Mouse (Mus musculus): ENCODE measurements around the gene Tmem131l. TPM values are rescaled to one million over a fixed set of nuclear protein-coding genes. Genes with fewer than 3 reads are reported as not detected.
"Not testable (repeated sequence)": the region's sequence is repeated elsewhere in the genome, so short reads cannot be mapped to it uniquely, and the experiment has no call there.

The Tmem131l gene
- polyA plus RNA-seq, 1 experiment: 57.5 TPM

DNA sequence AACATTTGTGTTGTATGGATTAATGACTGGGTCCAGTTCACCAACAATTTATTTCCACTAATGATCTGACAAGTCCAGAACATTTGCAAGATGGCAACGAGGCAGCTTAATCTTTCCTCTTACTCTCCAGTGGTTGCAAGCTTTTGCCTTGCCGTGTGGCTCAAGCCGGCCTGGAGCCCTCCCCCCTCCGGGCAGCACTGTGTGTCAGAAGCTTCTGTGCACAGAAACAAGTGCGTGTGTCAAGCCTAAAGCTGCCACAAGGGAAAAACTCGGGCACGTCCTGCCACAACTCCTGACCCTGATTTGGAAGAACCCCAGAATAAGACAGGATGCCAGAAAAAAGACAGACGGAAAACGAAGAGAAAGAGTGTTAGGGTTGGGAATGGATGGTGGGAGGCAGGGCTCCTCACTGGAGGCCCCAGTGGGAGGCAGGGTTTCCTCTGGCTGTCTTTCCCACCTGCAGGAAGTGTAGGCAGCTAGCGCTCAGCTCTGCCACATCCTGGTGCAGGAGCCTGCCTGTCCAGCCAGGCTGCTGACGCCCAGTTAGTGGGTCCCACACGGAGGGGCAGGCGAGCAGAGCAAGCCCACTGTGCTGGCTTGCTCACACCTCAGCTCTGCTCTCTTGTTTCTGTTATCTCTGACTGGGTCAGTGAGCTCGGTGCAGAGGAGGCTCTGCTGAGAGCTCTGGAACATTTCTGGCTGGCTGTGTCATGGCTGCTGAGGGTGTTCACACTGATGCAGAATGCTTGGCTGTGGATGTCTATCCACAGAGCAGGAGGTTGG is 135.6 kb downstream of the Tmem131l start:
- Histone ChIP-seq H3K4me3 (ENCODE audit: insufficient read depth, low read length) (no peak overlapping the region), H3K27ac (ENCODE audit: insufficient read depth, low read depth, low read length) (no peak overlapping the region), H3K4me1 (ENCODE audit: control insufficient read depth, insufficient read depth, low read length) (peaks cover 11% of the 10 kb centered on the region)
- no peak for TF ChIP-seq POLR2A (IDR thresholded peaks at IDR 0.05; ENCODE audit: borderline replicate concordance, low read depth, low read length)
- TF ChIP-seq CTCF (IDR thresholded peaks at IDR 0.05; ENCODE audit: low read depth, low read length): no peak

DNA sequence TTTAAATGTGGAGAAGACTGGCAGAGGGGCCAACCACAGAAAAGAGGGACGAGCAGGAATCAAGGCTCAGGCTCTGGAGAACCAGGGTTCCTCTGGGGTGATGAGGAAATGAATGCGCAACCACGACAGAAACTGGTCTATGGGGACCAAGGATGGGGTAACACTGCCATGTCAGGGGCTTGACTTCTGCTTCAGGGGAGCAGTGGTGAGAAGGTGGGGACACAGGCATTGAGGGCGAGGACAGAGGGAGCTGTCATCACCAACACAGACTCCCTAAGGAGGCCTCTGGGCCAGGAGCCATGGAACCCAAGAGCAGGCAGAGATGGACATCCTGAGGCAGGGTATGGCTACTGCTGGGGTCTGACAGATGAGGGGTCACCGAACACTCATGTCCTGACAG is 137.0 kb downstream of the Tmem131l start:
- no peak overlapping the region for H3K27ac ChIP-seq (ENCODE audit: insufficient read depth, low read depth, low read length)
- TF ChIP-seq POLR2A (IDR thresholded peaks at IDR 0.05; ENCODE audit: borderline replicate concordance, low read depth, low read length) (no peak), CTCF (IDR thresholded peaks at IDR 0.05; ENCODE audit: low read depth, low read length) (no peak)
- no peak overlapping the region for H3K4me3 ChIP-seq (ENCODE audit: insufficient read depth, low read length)
- peaks cover 13% of the 10 kb centered on the region for H3K4me1 ChIP-seq (ENCODE audit: control insufficient read depth, insufficient read depth, low read length)

DNA sequence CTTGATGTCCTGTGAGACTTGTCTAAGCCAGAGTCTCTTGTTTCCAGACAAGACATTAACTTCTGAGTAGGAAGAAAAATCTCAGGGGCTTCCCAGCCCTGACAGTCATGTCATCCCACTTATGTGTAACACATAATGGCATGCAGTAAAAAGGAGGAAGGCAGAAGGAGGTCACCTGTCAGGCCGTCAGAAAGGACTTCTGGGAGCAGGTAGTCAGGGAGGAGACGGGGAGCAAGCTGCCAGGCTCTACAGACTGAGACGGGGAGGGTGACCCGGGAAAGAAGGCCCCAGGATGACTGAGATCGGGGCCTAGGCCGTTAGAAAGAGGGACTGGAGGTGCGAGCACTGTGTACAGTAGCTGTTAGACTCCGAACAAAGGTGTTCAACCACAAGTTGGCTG is 137.5 kb downstream of the Tmem131l start:
- Histone ChIP-seq H3K27ac (ENCODE audit: insufficient read depth, low read depth, low read length) (no peak overlapping the region), H3K4me3 (ENCODE audit: insufficient read depth, low read length) (no peak overlapping the region), H3K4me1 (ENCODE audit: control insufficient read depth, insufficient read depth, low read length) (peaks cover 13% of the 10 kb centered on the region)
- no peak for TF ChIP-seq POLR2A (IDR thresholded peaks at IDR 0.05; ENCODE audit: borderline replicate concordance, low read depth, low read length)
- no peak for TF ChIP-seq CTCF (IDR thresholded peaks at IDR 0.05; ENCODE audit: low read depth, low read length)

DNA sequence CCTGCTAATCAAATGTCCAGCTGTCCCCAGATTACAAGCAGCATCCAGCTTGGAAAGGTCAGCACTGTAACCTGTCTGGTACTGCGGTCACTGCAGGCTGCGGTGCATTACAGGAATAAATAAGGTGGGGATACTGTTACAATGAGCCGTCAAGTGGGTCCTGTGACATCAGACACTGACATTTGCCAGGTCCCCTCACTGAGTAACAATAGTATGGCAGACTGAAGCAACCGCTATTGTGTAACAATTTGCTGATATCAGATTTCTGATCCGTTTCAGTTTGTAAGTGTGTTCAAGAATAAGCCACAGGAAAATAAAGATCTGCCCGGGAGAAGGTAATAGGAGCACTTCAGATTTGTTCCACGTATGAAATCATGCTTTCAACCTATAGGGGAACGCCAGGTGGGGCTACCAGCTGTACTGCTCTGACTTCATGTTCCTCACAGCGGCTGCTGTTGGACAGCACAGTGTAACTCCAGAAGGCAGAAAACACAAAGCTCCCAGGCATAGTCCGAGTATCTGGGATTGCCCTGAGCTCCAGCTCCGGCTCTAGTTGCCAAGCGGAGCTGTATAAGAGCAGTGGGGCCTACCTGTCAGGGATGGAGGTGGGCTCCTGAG is 139.1 kb downstream of the Tmem131l start:
- TF ChIP-seq CTCF (IDR thresholded peaks at IDR 0.05; ENCODE audit: low read depth, low read length) (no peak), POLR2A (IDR thresholded peaks at IDR 0.05; ENCODE audit: borderline replicate concordance, low read depth, low read length) (no peak)
- Histone ChIP-seq H3K27ac (ENCODE audit: insufficient read depth, low read depth, low read length) (no peak overlapping the region), H3K4me1 (ENCODE audit: control insufficient read depth, insufficient read depth, low read length) (peaks cover 13% of the 10 kb centered on the region), H3K4me3 (ENCODE audit: insufficient read depth, low read length) (no peak overlapping the region)

DNA sequence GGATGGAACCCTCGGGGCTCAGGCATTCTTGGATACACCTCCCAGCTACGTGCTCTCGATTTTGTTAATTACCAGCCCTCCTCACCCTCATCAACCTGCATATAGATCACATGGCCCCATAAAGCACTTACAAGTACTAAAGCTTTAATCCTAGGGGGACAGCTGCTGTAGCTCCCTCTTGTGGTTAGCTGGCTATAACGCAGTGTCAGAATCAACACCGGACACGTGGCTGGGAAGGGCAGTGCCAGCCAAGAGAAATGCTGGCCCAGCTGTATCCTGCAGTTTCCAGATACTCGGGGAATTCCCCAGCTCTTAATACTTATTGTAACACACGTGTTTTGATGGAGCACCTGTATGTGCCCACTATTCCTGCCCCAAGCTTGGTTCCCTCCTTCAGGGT is 140.4 kb downstream of the Tmem131l start:
- peaks cover 13% of the 10 kb centered on the region for H3K4me1 ChIP-seq (ENCODE audit: control insufficient read depth, insufficient read depth, low read length)
- TF ChIP-seq POLR2A (IDR thresholded peaks at IDR 0.05; ENCODE audit: borderline replicate concordance, low read depth, low read length): no peak
- peak; percentile 81 for TF ChIP-seq CTCF (IDR thresholded peaks at IDR 0.05; ENCODE audit: low read depth, low read length)
- H3K4me3 ChIP-seq (ENCODE audit: insufficient read depth, low read length): no peak overlapping the region
- H3K27ac ChIP-seq (ENCODE audit: insufficient read depth, low read depth, low read length): no peak overlapping the region

DNA sequence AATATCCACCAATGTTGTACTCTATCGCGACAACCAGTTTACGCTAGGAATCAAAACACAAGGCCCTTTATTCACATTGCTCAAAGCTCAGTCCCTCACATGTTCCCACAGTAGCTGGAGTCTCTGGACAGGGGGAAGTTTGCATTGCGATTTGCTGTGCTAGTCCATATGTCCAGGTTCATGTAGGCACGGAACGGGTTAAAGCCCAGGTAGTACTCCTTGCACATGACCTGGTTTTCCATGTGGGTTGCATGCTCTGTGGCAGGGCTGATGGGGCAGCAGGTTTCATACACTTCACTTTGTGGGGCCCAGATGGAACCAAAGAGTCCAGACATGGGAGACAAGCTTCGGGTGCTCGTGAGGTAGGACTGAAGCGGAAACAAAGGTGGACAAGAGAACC is 141.7 kb downstream of the Tmem131l start:
- peaks cover 13% of the 10 kb centered on the region for H3K4me1 ChIP-seq (ENCODE audit: control insufficient read depth, insufficient read depth, low read length)
- no peak overlapping the region for H3K27ac ChIP-seq (ENCODE audit: insufficient read depth, low read depth, low read length)
- no peak for TF ChIP-seq POLR2A (IDR thresholded peaks at IDR 0.05; ENCODE audit: borderline replicate concordance, low read depth, low read length)
- no peak for TF ChIP-seq CTCF (IDR thresholded peaks at IDR 0.05; ENCODE audit: low read depth, low read length)
- H3K4me3 ChIP-seq (ENCODE audit: insufficient read depth, low read length): no peak overlapping the region

DNA sequence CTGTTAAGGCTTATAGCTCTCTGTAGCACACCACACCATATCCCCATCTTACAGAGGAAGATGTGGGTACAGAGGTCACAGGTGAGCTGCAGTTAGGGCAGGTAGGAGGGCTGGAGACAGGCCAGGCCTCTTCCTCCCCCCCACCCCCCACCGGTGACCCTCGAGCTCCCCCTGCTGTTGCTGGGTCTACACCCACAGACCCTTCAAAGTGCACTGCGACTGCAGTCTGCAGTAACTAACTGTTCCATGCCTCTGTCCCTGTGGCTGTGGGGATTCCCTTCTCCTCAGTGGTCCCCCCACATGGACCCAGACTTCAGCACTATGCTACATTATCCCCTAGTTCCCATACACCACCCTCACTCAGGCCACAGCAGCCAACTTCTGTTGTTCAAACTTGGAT is 144.2 kb downstream of the Tmem131l start:
- H3K4me1 ChIP-seq (ENCODE audit: control insufficient read depth, insufficient read depth, low read length): peaks cover 9% of the 10 kb centered on the region

DNA sequence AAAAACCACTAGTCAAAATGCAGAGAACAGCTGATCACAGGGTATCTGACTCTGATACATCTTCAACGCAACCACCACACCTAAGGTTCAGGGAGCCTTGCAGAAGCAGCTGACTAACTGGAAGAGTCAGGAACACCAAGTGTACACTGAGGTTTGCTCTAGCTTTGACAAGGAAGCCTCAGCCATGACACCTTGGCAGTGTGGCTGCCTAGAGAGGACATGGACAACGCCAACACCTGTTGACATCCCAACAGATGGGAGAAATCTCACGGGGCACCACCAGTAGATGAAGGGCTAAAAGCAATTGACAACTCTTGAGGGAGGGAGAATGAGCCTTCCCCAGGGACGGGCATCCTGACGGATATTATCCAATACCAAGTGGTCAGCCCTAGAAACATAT is 144.9 kb downstream of the Tmem131l start:
- H3K27ac ChIP-seq (ENCODE audit: insufficient read depth, low read depth, low read length): no peak overlapping the region
- TF ChIP-seq CTCF (IDR thresholded peaks at IDR 0.05; ENCODE audit: low read depth, low read length): no peak
- TF ChIP-seq POLR2A (IDR thresholded peaks at IDR 0.05; ENCODE audit: borderline replicate concordance, low read depth, low read length): no peak
- H3K4me1 ChIP-seq (ENCODE audit: control insufficient read depth, insufficient read depth, low read length): peaks cover 8% of the 10 kb centered on the region
- no peak overlapping the region for H3K4me3 ChIP-seq (ENCODE audit: insufficient read depth, low read length)

More for the DNA sequence above, 144.2 kb downstream of the Tmem131l start:
- Histone ChIP-seq H3K4me3 (ENCODE audit: insufficient read depth, low read length) (no peak overlapping the region), H3K27ac (ENCODE audit: insufficient read depth, low read depth, low read length) (no peak overlapping the region)
- TF ChIP-seq CTCF (IDR thresholded peaks at IDR 0.05; ENCODE audit: low read depth, low read length) (peak; percentile 42; the same call in 1 of the 2 replicates), POLR2A (IDR thresholded peaks at IDR 0.05; ENCODE audit: borderline replicate concordance, low read depth, low read length) (no peak)

DNA sequence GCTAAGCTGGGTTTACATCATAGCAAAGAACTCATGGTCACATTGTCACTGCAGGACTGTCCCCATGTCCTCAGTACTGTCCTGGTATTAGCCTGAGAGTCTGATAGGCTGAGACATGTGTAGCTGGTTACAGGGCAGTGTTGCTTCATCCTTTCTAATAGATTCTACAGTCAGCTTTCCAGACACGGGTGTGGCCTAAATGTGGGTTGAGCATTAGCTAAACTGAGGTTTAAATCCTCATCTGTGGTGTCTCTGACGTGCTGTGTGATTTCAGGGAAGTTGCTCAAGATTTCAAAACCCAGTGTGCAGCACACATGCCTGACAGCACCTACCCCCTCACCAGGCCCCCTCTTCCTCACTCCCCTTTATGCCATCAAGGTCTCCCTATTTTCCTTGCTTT is 154.8 kb downstream of the Tmem131l start:
- peaks cover 20% of the 10 kb centered on the region for H3K4me1 ChIP-seq (ENCODE audit: control insufficient read depth, insufficient read depth, low read length)
- H3K4me3 ChIP-seq (ENCODE audit: insufficient read depth, low read length): no peak overlapping the region
- TF ChIP-seq CTCF (IDR thresholded peaks at IDR 0.05; ENCODE audit: low read depth, low read length) (no peak), POLR2A (IDR thresholded peaks at IDR 0.05; ENCODE audit: borderline replicate concordance, low read depth, low read length) (no peak)
- peak overlapping the region; percentile 26; the same call in 1 of the 2 replicates for H3K27ac ChIP-seq (ENCODE audit: insufficient read depth, low read depth, low read length)

DNA sequence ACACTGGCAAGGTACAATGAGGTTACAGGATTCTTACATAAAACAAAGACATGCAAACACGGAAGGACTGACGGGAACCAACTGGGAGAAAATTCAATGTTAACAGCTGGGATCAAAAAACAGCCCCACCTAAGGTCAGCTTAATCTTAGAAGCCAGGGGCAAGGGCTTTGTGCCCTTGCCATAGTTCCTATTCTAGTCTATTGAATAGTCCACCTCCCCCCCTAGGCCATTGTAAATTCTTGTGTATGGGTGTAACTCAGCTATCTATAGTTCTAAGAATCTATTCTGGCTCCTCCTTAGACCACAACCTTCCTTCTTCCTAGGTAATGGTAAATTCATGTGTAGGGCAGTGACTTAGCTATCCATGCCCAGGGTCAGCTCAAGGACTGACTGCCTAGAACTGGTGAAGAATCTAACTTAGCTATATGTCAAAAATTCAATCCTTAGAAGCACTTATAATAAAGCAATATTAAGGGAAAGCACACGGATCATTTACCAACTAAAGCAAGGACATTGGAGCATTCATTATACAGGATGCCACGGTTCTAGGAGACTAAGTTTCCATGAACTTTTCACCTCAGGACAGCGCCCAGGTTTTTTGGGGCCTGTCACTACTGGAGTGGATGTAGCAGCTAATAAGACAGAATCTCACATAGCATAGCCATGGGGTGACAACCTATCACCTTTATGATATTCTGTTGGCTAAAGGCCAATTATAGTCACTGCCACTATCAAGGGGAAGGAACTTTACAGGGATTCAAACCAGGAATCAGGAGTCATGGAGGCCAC is 160.5 kb downstream of the Tmem131l start:
- H3K27ac ChIP-seq (ENCODE audit: insufficient read depth, low read depth, low read length): not testable (repeated sequence)

More for the DNA sequence above, 160.5 kb downstream of the Tmem131l start:
- H3K4me1 ChIP-seq (ENCODE audit: control insufficient read depth, insufficient read depth, low read length); H3K4me3 ChIP-seq (ENCODE audit: insufficient read depth, low read length): not testable (repeated sequence)
